Mouse (Mus musculus): ENCODE data around the gene Asap3.

Asap3 gene

DNA sequence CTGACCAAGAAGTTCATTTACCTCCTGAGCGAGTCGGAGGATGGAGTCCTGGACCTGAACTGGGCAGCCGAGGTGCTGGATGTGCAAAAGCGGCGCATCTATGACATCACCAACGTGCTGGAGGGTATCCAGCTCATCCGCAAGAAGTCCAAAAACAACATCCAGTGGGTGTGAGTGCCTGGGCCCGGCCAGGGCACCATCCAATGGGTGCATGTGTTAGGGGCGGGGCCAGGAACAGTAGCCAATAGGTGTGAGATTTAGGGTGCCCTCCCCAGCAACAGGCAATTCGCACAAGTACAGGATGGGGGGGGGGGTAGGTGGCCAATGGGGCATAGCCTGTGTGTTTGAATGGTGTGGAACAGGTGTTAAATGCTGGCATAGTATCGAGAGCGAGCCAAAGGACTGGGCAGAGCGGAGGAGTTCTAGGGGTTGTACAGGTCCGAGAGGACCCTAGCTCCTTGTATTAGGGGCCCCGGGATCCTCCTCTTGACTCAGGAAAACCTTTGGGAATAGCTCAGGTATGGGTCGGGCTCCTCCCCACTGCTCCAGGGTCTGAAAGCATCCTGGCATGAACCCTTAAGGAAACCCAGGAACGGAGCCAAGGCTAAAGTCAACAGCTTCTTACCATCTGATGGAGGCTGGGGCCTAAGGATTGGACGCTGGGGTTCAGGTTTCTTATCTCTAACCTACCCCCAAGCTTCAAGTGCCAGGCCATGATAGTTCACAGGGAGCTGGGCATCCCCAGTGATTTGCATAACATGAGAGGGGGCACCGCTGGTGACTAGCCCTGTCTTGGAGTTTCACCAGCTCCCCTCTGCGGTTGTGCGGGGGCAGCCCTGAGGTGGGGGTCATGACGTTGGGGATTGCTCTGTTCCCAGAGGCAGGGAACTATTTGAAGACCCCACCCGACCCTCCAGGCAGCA lies 25.5 kb upstream of the Asap3 start:
- in situ Hi-C loops (cut with MboI, MseI) = loop anchor here (10.0 kb wide), 1 partner anchor 1996 kb away; the partner anchor contains the start of gene Cep85

GRCm38 (mm10) chr4:136181367-136181766 lies 24.8 kb upstream of the Asap3 start:
- in situ Hi-C loops (cut with MboI, MseI) = loop anchor here (10.0 kb wide), 1 partner anchor 1997 kb away; the partner anchor contains the start of gene Cep85

GRCm38 (mm10) chr4:136185375-136185774 lies 20.8 kb upstream of the Asap3 start:
- in situ Hi-C loops (cut with MboI, MseI) = loop anchor here (10.0 kb wide), 1 partner anchor 2001 kb away; the partner anchor contains the start of gene Cep85

- in situ Hi-C loops (cut with MboI, MseI) = loop anchor here (10.0 kb wide), 1 partner anchor 2002 kb away; the partner anchor contains the start of gene Cep85
Measured at GRCm38 (mm10) chr4:136186315-136186714, 19.9 kb upstream of the Asap3 start.

DNA sequence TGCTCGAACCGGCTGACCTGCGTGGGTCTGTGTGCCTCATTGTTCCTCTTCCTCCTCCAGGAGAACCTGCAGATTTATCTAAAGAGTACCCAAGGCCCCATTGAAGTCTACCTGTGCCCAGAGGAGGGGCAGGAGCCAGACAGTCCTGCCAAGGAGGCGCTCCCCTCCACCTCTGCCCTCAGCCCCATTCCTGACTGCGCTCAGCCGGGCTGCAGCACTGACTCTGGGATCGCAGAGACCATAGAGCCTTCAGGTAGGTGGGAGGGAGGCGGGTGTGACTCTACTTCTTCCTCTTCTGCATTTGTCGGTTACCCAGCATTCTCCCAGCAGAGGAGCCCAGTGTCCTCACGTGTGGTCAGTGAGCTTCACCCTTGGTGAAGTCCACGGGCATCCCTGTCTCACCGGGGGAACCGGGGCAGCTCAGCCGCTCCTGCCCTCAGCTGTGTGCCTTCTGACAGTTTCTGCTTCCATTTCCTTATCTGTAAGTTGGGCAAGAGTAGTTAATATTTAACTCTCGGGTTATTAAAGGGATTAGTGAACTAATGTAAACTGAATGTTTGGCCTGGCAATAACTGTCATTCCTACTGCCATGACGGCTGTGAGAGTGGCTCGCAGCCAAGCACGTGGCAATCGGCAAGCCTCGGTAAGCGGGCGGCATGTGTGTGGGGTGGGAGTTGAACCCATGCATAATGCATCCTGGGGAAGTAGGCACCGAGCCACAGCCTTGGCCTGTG lies 19.3 kb upstream of the Asap3 start:
- in situ Hi-C loops (cut with MboI, MseI) = loop anchor here (10.0 kb wide), 1 partner anchor 2002 kb away; the partner anchor contains the start of gene Cep85

DNA sequence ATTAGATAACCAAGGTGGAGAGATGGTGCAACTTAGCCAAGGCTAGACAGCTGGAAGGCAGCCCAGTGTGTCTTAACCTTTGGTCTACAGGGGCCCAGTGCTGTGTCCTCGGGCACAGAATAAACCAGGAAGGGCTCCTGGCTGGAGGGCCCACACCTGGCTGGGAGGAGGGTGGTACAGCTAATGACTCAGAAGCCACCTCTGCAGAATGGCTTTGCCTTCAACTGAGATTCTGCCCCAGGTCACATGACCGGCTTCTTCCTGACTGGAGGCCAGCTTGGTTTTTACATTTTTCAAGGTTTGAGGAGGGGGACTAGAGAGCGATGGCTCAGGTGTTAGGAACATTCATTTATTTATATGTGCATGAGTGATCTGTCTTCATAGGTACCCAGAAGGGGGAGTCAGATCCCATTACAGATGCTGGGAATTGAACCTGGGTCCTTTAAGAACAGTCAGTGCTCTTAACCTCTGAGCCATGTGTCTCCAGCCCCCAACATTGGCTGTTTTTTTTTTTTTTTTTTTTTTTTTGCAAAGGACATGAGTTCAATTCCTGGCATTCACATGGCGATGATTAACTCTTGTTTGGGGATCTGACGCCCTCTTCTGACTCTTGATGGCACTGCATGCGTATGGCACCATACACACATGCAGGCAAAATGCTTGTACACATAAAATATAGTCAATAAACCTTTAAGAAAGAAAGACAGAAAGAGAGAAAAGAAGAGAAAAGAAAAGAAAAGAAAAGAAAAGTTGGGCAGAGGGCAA lies 17.0 kb upstream of the Asap3 start:
- in situ Hi-C loops (cut with MboI, MseI) = loop anchor here (10.0 kb wide), 1 partner anchor 2004 kb away; the partner anchor contains the start of gene Cep85

DNA sequence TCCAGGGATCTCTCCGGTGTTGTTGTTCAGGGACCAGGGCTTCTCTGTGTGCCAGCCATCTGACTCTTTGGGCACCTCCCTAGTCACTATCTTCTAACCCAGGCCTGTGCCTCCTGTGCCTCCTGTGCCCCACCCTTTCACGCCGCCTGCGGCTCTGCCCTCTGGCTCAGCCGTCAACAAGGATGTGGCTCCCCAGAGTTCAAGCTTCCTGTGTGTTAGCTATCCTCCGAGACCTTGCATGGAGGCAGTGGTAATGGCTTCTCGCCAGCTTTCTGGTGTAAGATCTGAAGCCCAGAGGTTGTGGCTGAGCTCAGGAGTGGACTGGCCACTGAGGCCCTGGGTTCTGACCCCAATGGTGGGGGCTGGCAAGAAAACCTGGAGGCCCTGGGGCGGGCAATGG lies 16.3 kb upstream of the Asap3 start:
- in situ Hi-C loops (cut with MboI, MseI) = loop anchor here (10.0 kb wide), 1 partner anchor 2005 kb away; the partner anchor contains the start of gene Cep85

DNA sequence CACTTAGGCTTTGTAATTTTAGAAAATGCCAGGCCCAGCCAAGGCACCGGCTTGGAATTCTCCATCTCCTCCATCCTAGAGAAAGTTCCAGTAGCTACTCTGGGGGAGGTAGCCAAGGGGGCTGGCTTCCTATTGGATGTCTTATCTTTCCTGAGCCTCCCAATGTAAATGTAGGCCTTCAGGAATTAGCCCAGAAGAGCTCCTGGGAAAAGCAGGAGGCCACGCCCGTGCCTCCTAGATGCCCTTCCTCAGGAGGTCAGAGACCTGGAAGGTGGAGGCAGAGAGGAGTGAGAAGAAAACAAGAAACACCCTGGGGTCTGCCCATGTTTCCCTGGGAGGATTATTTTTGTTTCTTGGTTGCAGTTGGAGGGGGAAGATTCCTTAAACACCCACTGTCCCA lies 12.6 kb upstream of the Asap3 start:
- in situ Hi-C loops (cut with MboI, MseI) = no loop called here

DNA sequence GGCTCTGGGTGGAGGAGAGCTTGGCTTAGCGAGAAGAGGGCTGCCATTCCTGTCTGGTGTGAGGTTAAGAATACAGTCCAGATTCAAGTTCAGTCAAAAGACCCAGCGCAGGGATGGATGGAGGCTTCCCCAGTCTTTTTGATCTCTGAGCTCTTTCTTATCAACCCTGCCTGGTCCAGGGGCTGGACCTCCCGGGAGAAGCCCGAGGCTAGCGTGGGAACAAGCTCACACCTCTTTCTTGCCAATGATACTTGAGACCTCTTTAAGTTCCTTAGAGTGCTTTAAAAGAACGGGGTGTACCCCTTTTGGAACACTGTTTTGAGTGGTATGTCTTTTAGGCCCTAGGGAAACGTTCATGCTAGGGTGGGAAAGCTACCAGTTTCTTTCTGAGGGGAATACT lies 11.1 kb upstream of the Asap3 start:
- in situ Hi-C loops (cut with MboI, MseI) = no loop called here

DNA sequence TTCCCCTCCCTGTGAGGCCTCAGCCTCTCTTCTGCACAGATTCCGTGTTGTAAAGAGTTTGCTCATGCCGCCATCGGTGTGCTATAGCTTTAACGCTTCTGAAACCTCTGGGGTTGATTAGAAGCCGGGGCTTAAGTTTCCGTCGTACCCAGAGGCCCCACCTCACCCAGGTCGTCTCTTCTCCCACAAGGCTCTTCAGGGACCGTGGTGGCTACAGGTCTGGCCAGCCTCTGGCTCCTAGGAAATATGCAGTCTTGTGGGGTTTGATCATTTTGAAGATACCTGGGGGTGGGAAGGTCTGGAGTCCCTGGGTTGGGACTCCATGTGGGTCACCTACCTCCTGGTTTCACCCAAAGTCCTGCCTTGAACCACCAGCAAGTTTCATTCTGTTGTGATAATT lies 10.5 kb upstream of the Asap3 start:
- in situ Hi-C loops (cut with MboI, MseI) = no loop called here

- in situ Hi-C loops (cut with MboI, MseI) = no loop called here
Measured at GRCm38 (mm10) chr4:136196201-136196600, 10.0 kb upstream of the Asap3 start.

DNA sequence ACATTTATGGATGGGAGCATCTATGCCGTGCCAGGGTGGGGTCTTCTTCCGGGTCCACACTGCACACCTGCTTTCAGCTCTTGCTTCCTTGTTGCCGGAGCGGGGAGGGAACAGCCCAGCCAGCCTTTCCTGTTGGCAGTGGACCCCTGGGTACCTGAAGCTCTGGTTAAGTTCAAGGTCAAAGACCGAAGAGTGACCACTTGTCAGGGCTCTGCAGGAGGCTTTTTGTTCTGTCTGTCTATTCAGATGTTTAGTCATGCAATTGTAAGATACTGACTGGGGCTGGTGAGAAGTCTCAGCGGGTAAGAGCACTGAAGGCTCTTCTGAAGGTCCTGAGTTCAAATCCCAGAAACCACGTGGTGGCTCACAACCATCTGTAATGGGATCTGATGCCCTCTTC lies 7.3 kb upstream of the Asap3 start:
- in situ Hi-C loops (cut with MboI, MseI) = no loop called here

GRCm38 (mm10) chr4:136199562-136200292 lies 6.4 kb upstream of the Asap3 start:
- in situ Hi-C loops (cut with MboI, MseI) = loop anchor here (5.0 kb wide), 1 partner anchor 32 kb away; no protein-coding TSS in a partner anchor

DNA sequence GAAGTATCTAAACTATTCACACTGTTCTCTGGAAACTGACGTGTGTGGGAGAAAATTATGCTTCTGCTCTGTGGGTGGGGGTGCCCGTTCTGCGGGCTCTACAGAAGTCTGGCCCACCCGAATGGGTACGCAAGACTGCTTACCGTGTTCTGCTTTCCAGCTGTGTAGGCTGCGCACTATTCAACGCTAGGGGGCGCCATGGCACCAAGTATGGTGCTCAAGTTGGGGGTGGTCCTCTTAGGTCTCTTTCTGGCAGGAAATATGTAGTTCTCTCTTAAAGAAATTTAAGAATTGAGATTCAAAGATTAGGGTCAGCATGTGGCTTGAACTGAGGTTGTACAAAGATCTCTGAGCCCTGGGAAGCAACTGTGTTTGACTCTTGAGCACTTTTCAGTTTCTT lies 3.7 kb upstream of the Asap3 start:
- in situ Hi-C loops (cut with MboI, MseI) = loop anchor here (5.0 kb wide), 1 partner anchor 35 kb away; no protein-coding TSS in a partner anchor

- in situ Hi-C loops (cut with MboI, MseI) = loop anchor here (5.0 kb wide), 1 partner anchor 37 kb away; no protein-coding TSS in a partner anchor
Measured at GRCm38 (mm10) chr4:136204775-136205174, 1.4 kb upstream of the Asap3 start.

- in situ Hi-C loops (cut with MboI, MseI) = no loop called here
Measured at GRCm38 (mm10) chr4:136206943-136207342, 778 bp downstream of the Asap3 start.

- in situ Hi-C loops (cut with MboI, MseI) = no loop called here
Measured at GRCm38 (mm10) chr4:136210931-136211330, 4.8 kb downstream of the Asap3 start.

GRCm38 (mm10) chr4:136213629-136214028 lies 7.5 kb downstream of the Asap3 start:
- in situ Hi-C loops (cut with MboI, MseI) = no loop called here

- in situ Hi-C loops (cut with MboI, MseI) = loop anchor here (5.0 kb wide), 1 partner anchor 82 kb away; no protein-coding TSS in a partner anchor
Measured at GRCm38 (mm10) chr4:136214828-136215227, 8.7 kb downstream of the Asap3 start.

DNA sequence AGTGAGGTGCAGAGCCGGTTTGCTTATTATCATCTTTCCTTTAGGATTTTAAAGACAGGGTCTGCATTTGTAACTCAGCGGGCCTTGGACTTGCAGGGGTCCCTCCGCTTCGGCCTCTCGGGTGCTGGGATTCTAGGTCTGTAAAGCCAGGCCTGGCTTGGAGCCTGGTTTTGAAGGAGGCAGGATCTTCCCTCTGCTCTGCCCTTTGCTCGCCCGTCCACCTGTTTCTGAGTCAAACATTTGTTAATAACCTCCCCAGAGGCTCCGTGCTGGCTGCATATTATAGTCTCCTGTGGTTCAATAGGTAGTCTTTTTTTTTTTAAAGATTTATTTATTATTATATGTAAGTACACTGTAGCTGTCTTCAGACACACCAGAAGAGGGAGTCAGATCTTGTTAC lies 9.4 kb downstream of the Asap3 start:
- in situ Hi-C loops (cut with MboI, MseI) = loop anchor here (5.0 kb wide), 1 partner anchor 82 kb away; no protein-coding TSS in a partner anchor

Measured in regulatory T cell (primary cell).